ENCODE assay signal across 24 mouse cellular contexts in the genomic region with DNA sequence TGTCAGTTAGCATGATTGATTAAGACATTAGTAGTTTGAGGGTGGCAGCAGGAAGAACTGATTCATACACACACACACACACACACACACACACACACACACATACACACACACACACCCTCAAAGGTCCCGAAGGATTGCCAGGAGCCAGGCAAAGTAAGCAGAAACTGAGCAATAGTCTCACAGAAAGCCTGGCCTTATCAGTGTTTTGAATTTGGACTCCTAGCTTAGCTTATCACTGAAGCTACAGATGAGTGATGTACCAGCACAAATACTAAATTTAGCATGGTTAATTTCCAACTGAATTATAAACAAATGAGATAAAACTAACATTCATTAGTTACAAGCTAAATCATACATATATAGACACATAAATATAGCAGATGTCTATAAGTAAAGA.
DNase-seq lines count a peak whose midpoint lies in the region; ATAC-seq lines count a peak whose summit lies in the region.
"Had no signal": no experiment of that assay in that cellular context is flagged by ENCODE, and none has a peak within 500 bp of the region (broad histone marks: within the 10 kb centered on the region; RNA-seq: fewer than 3 reads in every experiment).

No protein-coding gene starts in this region.

- peak; percentile 76 for ATAC-seq in liver, embryonic 13.5 days (ENCODE audit: low read depth)
- ATAC-seq in stomach, embryonic 15.5 days (ENCODE audit: insufficient read depth, low FRiP score, low read depth) = peak; percentile 78; the same call in 1 of the 2 replicates
- ATAC-seq: CD4-positive, CD25-positive, alpha-beta regulatory T cell, adult 4 months; hindbrain, embryonic 16.5 days; midbrain, embryonic 15.5 days had no signal

- peak overlapping the region; percentile 86 for H3K27ac ChIP-seq in liver, embryonic 13.5 days
- H3K27ac ChIP-seq in stomach, embryonic 15.5 days = no peak overlapping the region
- H3K27ac ChIP-seq: forebrain, embryonic 12.5 days; gastrocnemius, adult 2 months; kidney, postnatal 0 days; layer of hippocampus, adult 2 months; limb, embryonic 10.5 days; midbrain, embryonic 15.5 days; neural tube, embryonic 15.5 days had no signal

- 9% methylated on average over 1 of the region's 1 CpGs for WGBS in liver, embryonic 13.5 days (ENCODE audit: insufficient replicate concordance)
- WGBS in stomach, embryonic 15.5 days = 11% methylated on average over 1 of the region's 1 CpGs

- H3K4me2 ChIP-seq in liver, embryonic 13.5 days = peak overlapping the region; percentile 26; the same call in 1 of the 2 replicates
- no peak overlapping the region for H3K4me2 ChIP-seq in stomach, embryonic 15.5 days
- H3K4me2 ChIP-seq: forebrain, embryonic 12.5 days; midbrain, embryonic 15.5 days; neural tube, embryonic 15.5 days had no signal

- no peak overlapping the region for H3K4me3 ChIP-seq in liver, embryonic 13.5 days (replicated peaks)
- H3K4me3 ChIP-seq in stomach, embryonic 15.5 days (replicated peaks) = no peak overlapping the region
- H3K4me3 ChIP-seq: forebrain, embryonic 12.5 days; gastrocnemius, adult 2 months; layer of hippocampus, adult 2 months; limb, embryonic 10.5 days; midbrain, embryonic 15.5 days; myocyte; neural tube, embryonic 15.5 days had no signal

- intact Hi-C loops in heart, postnatal 14 days (cut with DNase I) = no loop called here

- peak overlapping the region; percentile 29; the same call in 1 of the 2 replicates for H3K9ac ChIP-seq in liver, embryonic 13.5 days
- H3K9ac ChIP-seq in stomach, embryonic 15.5 days = no peak overlapping the region
- H3K9ac ChIP-seq: forebrain, embryonic 12.5 days; midbrain, embryonic 15.5 days; neural tube, embryonic 15.5 days had no signal

- no peaks in the 10 kb centered on the region for H3K36me3 ChIP-seq in liver, embryonic 13.5 days
- no peaks in the 10 kb centered on the region for H3K36me3 ChIP-seq in stomach, embryonic 15.5 days
- H3K36me3 ChIP-seq: forebrain, embryonic 12.5 days; limb, embryonic 10.5 days; midbrain, embryonic 15.5 days had no signal

- no peaks in the 10 kb centered on the region for H3K27me3 ChIP-seq in liver, embryonic 13.5 days
- no peaks in the 10 kb centered on the region for H3K27me3 ChIP-seq in stomach, embryonic 15.5 days (replicated peaks)
- H3K27me3 ChIP-seq: forebrain, embryonic 12.5 days; midbrain, embryonic 15.5 days; neural tube, embryonic 15.5 days had no signal

- H3K4me1 ChIP-seq in liver, embryonic 13.5 days (replicated peaks) = peaks cover 49% of the 10 kb centered on the region
- no peaks in the 10 kb centered on the region for H3K4me1 ChIP-seq in stomach, embryonic 15.5 days
- H3K4me1 ChIP-seq: forebrain, embryonic 12.5 days; limb, embryonic 10.5 days; midbrain, embryonic 15.5 days; neural tube, embryonic 15.5 days had no signal

- no peaks in the 10 kb centered on the region for H3K9me3 ChIP-seq in liver, embryonic 13.5 days (replicated peaks)
- H3K9me3 ChIP-seq in stomach, embryonic 15.5 days = no peaks in the 10 kb centered on the region
- H3K9me3 ChIP-seq: forebrain, embryonic 12.5 days; limb, embryonic 10.5 days; midbrain, embryonic 15.5 days; neural tube, embryonic 15.5 days had no signal

- DNase-seq in heart, adult 11 months = peak; percentile 30
- no peak for DNase-seq in heart, postnatal 14 days
- DNase-seq in NIH3T3 (ENCODE audit: low read depth) = peak; percentile 31
- peak; percentile 4 for DNase-seq in liver, embryonic 13.5 days
- DNase-seq in kidney, postnatal 14 days = no peak
- DNase-seq in embryo, embryonic 10 days (ENCODE audit: low spot score) = no peak
- no peak for DNase-seq in retina, embryonic 14.5 days (ENCODE audit: low spot score)
- DNase-seq: adrenal gland, postnatal 25 days; cerebellum, adult 18-20 months; cerebellum, postnatal 25 days; gastrocnemius, adult 2 months; heart, postnatal 4 days; kidney, adult 11 months; right cerebral cortex, postnatal 25 days had no signal

Comparison
In these comparisons a context has a peak if more than half of its experiments do, and no peak if none do; other contexts are left out.
1. DNase-seq: peak in heart, adult 11 months (single experiment), NIH3T3 (single experiment) and liver, embryonic 13.5 days (single experiment); none in heart, postnatal 14 days (0 of 2), kidney, postnatal 14 days (single experiment), embryo, embryonic 10 days (single experiment) and retina, embryonic 14.5 days (single experiment).